27 mouse cellular contexts compared by ENCODE assay signal in the genomic region with DNA sequence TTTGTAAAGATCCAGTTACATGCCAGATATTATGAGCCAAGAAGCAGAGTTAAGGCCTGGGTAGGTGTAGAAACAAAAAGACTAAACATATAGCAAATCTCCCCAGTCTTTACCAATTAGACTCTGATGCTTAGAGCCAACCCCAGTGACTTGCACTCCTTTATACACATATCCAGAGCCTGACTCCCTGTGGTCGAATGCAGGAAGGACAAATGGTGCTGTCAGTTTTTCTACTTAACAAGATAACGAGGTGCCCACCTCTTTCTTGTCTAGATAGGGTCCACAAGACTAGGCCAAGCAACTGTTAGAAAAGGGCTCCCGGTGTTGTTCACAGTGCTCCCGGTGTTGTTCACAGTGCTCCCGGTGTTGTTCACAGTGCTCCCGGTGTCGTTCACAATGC.
"Had no signal": no experiment of that assay in that cellular context is flagged by ENCODE, and none has a peak within 500 bp of the region (broad histone marks: within the 10 kb centered on the region; RNA-seq: fewer than 3 reads in every experiment).

No protein-coding gene starts in this region.

- H3K9ac ChIP-seq: heart, embryonic 12.5 days; hindbrain, embryonic 12.5 days; hindbrain, embryonic 14.5 days; intestine, embryonic 15.5 days; limb, embryonic 12.5 days; liver, embryonic 13.5 days had no signal

- H3K36me3 ChIP-seq: heart, embryonic 10.5 days; heart, embryonic 12.5 days; hindbrain, embryonic 10.5 days; hindbrain, embryonic 12.5 days; intestine, embryonic 15.5 days; limb, embryonic 10.5 days; limb, embryonic 12.5 days; liver, embryonic 13.5 days had no signal

- H3K27ac ChIP-seq: gastrocnemius, adult 2 months; heart, adult 2 months; heart, embryonic 10.5 days; hindbrain, embryonic 10.5 days; hindbrain, embryonic 12.5 days; hindbrain, embryonic 14.5 days; intestine, embryonic 15.5 days; layer of hippocampus, adult 2 months; left cerebral cortex, adult 2 months; limb, embryonic 10.5 days; limb, embryonic 12.5 days; liver, embryonic 13.5 days had no signal

- H3K4me3 ChIP-seq: gastrocnemius, adult 2 months; heart, adult 2 months; heart, embryonic 10.5 days; heart, embryonic 12.5 days; hindbrain, embryonic 10.5 days; hindbrain, embryonic 12.5 days; intestine, embryonic 15.5 days; layer of hippocampus, adult 2 months; left cerebral cortex, adult 2 months; limb, embryonic 10.5 days; limb, embryonic 12.5 days; liver, embryonic 13.5 days had no signal

- H3K4me2 ChIP-seq: heart, embryonic 12.5 days; hindbrain, embryonic 12.5 days; hindbrain, embryonic 14.5 days; intestine, embryonic 15.5 days; limb, embryonic 12.5 days; liver, embryonic 11.5 days; liver, embryonic 13.5 days had no signal

- H3K27me3 ChIP-seq: intestine, embryonic 15.5 days had no signal

- H3K4me1 ChIP-seq: heart, embryonic 12.5 days; intestine, embryonic 15.5 days had no signal

- ATAC-seq: hindbrain, embryonic 16.5 days; inflammation-experienced regulatory T-cells, adult 6 months; intestine, embryonic 15.5 days; intestine, postnatal 0 days had no signal

- H3K9me3 ChIP-seq: heart, embryonic 10.5 days; heart, embryonic 12.5 days; hindbrain, embryonic 10.5 days; hindbrain, embryonic 12.5 days; intestine, embryonic 15.5 days; limb, embryonic 10.5 days; liver, embryonic 13.5 days had no signal

- DNase-seq: gastrocnemius, adult 2 months; gastrocnemius, postnatal 10 days; gastrocnemius, postnatal 25 days; heart, adult 2 months; heart, postnatal 10 days; heart, postnatal 4 days; kidney, adult 18-20 months; kidney, adult 8-10 months; kidney, postnatal 10 days; kidney, postnatal 25 days; kidney, postnatal 4 days; liver; liver, embryonic 13.5 days had no signal
